Mouse (Mus musculus): ENCODE measurements around the gene Gm21830.
A peak's percentile ranks its signal among the peaks of the same experiment; 100 is the strongest.
"Not testable (repeated sequence)": the region's sequence is repeated elsewhere in the genome, so short reads cannot be mapped to it uniquely, and the experiment has no call there.

Gene Gm21830

DNA sequence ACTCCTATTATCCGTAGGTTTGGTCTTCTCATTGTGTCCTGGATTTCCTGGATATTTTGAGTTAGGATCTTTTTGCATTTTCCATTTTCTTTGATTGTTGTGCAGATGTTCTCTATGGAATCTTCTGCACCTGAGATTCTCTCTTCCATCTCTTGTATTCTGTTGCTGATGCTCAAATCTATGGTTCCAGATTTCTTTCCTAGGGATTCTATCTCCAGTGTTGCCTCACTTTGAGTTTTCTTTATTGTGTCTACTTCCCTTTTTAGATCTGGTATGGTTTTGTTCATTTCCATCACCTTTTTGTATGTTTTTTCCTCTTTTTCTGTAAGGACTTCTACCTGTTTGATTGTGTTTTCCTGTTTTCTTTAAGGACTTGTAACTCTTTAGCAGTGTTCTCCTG is at the start of gene Gm21830:
TSS of gene Gm21830 (plus strand) at position 301 of the 400 bp plus-strand sequence.
- DNase-seq: not testable (repeated sequence)

DNA sequence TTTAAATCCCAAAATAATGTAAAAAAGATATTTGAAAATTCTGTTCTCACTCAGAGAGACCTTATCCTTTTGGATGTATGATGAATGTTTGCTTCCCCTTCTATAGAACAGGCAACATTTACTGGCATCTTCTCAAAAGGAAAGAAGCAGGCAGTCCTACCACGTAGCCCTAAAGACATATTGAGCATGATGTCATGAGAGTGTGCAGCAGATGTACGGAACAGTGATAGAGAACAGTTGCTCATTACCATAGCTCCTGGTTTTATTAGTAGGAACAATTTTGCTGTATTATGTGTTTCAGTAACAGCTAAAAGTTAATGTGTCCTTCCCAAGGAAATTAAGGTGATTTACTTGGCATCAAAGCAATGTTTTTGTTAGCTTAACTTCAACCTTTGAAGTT is 49.0 kb upstream of the Gm21830 start:
- DNase-seq: no peak

DNA sequence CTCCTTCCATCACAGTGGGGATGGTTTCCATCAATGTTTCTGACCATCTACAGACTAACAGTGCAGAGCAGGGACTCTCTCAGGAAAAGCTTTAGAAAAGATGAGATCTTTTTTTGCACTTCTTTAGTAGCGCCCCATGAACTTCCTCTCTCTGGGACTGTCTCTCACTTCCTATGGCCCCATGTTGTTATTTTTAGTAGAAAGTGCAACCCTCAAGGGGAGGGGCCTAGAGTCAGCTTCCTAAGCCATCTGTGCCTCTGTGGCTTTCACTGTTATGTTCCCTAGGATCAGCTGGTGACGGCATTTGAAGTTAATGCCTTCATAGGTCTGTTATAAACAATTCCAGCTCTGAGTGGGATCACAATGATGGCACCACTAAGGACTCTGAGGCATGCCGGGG is 35.0 kb upstream of the Gm21830 start:
- DNase-seq: no peak

DNA sequence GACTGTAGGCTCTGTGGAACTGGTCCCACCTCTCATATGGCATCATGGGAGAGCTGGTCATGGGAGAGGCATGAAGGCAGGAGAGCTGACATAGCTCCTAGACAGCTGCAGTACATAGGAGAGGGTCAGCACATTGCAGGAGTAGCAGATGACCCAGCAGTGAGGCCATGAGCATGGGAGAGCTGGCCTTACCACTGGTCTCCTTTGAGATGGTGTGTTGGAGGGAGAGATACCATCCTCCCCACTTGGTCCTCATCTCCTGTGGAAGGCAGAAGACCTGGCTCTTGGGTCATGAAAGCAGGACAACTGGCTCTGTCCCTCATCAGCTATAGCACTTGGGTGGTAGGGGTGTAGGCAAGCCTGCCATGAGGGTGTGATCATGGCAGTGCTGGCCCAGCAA is 7.3 kb downstream of the Gm21830 start:
- DNase-seq: no peak

DNA sequence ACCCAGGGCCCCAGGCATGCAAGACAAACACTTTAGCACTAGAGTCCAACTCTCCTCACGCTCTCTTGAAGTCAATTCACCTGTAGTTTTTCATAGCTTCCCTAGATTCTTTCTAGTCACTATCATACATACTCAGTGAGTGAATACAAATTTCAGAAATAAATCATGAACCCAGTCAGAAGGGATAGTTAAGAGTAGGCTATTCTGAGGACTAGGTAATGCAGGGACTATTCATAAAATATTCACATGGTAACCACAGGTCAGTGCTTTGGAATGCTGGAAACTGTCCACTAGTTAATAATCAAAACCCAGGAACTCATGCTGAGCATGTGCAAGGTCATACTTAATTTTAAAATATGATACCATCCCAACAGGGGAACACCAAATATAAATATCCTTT is 9.3 kb downstream of the Gm21830 start:
- DNase-seq: no peak

DNA sequence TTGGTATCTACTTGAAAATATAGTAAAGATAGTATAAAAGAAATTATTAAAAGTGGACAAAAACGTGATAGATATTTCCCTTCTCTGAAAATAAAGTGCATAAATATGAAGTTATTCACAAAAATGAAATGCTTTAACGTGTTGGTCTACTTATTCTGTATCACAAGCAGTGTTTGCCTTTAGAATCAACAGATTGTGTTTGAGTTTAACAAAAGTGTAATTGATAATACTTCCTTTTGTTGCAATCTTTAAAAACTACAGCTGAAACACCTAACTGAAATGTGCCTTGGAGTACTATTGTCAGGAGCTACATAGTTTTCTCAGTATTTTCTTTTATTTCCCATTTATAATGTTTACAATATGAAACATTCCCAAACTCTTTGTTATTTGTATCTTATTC is 19.6 kb downstream of the Gm21830 start, which contains the start of gene Gm26727:
TSS of gene Gm26727 (minus strand) at position 101 of the 400 bp plus-strand sequence.
- no peak for DNase-seq

DNA sequence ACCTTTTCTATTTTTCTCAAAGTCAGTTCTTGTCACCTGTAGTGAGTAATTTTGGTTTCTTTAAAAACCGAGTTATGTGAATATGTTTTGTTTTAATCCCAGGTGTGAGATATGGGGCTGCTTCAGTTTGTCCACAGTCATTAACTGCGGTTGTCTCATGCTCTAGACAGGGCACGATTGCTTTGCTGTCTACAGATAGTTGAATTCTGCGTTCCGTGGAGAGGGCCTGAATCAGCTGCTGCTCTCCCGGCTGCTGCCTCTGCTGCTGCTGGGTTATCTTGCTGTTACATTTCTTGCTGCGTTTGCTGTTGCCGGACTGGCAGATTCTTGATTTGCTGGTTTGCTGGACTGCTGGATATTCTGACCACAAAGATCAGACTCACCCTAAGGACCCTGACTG is 24.8 kb downstream of the Gm21830 start:
- DNase-seq: no peak

DNA sequence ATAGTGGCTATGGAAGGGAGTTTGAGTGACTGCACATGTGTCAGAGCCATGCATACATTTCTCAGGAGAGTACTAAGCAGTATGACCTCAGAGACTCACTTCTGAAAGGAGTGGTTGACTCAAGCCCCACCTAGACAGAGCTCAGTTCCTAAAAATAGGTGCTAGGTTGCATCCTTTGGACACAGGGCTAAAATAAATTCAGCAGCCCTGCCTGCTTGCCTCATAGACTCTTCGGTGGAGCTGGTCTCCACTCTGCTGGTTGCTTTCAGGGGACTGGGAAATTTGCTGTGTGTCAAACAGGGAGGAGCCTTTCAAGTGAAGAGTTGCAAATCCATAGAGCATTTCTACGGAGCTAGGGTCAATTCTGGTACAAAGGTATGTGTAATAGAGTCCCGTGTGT is 32.3 kb downstream of the Gm21830 start, which contains the start of gene Xirp2:
TSS of gene Xirp2 (plus strand) at position 223 of the 400 bp plus-strand sequence.
- DNase-seq: no peak

DNA sequence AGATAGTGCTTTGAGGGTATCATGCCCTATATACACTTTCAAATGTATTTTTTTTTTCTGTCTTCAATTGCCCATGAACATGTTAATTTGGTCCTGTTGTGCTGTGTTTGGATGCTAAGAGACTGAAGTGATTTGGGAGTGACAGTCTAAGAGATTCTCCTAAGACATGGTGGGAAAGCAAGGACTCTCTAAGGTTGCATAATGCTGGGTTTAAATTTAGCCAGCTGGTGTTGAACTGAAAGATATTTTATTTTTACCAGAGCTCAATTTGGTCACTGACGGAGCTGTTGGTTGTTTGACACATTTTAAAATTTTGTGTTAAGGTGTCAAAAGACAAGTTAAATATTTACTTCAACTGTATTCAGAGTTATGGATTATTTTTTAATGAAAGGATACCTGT is 33.2 kb downstream of the Gm21830 start:
- DNase-seq: no peak

DNA sequence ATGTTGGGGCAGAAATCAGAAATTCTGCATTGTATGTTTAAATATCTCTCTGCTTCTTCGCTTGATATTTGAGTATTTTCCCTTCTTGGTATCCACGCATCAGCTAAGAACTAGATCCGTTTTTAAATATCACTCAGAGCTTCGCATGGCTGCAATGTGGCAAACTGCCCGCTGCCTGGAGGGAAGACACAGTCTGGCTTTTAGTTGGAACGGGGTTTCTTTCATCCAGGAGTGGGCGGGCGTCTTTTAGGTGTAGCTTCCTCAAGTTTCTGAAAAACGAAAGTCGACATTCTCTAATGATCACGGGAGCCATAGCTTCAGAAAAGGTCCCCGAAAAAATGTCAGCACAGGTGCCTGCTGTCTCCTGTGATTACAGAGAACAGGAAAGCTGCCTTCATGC is 33.7 kb downstream of the Gm21830 start:
- DNase-seq: no peak

DNA sequence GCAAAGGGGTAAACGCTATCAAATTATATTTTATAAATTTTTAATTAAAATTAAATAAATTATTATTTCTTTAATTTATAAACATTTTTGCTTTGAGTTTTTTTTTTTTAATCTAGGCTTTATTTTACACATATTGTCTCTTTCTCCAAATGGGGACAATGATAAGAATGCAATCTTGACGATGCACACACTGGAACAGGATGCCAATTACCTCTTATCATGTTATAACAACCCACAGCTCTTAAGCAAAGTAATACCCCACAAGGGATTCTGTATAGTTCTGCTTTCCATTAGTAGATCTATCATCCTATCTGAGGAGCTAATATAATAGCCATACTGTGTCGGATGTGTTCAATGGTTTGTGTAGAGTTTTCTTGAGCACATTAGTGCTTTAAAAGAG is 47.3 kb downstream of the Gm21830 start:
- no peak for DNase-seq

DNA sequence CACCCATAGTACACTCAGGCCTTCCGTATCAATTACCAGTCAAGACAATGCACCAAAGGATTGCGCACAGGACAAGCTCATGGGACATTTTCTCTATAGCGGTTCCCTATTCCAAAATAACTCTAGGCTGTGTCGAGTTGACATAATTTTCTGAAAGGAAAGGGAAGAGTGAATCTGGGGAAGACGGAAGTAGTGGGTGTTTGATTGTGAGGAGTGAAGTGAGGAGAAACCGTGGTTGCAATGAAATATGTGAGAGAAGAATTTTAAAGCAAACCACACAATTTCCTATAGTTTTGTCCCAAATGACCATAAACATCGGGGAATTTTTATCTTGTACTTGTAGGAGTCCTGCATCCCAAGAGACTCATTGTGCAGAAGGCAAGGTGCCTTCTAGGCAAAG is 53.5 kb downstream of the Gm21830 start:
- DNase-seq: no peak

DNA sequence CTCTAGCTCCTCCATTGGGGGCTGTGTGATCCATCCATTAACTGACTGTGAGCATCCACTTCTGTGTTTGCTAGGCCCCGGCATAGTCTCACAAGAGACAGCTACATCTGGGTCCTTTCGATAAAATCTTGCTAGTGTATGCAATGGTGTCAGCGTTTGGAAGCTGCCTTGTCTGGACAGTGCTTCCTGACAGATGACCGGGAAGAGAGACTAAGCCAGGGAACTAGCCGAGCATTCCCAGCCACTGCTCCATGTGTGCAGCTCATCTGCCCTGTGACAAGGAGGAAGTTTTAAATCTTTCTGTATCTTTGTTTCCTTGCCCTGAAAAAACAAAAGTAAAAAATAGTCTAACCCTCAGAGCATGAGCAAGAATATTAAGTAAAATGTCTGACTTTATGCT is 56.5 kb downstream of the Gm21830 start:
- DNase-seq: not testable (repeated sequence)

DNA sequence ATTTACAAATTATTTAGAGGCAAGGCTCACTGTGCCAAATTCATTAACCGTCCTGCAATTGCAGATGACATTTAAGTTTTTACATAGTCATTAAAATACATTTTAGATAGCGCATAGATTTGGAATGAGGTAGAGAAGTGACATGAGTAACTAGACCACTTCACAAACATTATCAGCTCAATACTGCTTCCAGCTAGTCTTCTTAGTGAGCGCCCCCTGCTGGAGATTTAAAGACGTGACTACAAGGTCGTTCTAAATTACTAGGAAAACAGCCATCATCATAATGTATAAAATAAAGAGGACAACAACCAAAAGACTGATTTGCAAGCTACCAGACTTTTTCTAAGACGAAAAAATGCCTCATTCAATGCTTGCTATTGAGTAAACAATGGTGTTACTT is 64.2 kb downstream of the Gm21830 start:
- peak in 1 of 2 experiments; percentile 28 for DNase-seq

DNA sequence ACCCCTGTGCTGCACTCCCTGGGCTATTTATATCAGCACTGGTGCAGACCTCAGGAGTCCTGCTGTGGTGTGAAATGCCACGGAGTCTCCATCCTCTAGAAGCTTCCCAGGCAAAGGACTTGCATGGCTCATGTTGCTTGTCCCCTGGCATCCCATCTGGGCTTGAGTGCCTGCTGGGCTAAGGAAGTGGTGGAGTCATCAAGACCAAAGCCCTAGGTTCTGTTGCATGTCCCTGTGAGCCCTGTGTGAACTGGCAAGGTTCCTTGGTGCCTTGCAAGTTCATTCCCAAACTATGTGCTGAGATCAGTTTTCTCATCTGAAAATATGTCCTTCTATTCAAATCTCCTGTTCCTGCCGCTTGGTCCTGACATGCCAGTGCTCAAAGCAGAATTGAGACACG is 67.5 kb downstream of the Gm21830 start:
- DNase-seq: no peak

Measured in lung, postnatal 4 days (tissue).